Mouse (Mus musculus) liver, adult (tissue): Measurements from ENCODE around the gene Hps1.

Experiments
- GATA4 ChIP-seq: IDR thresholded peaks from 2 replicates; pipeline ENCODE4 v1.6.1; 2014; ENCODE audit warnings: mild to moderate bottlenecking, low read length; ENCODE audit not compliant: insufficient replicate concordance

The Hps1 gene

DNA sequence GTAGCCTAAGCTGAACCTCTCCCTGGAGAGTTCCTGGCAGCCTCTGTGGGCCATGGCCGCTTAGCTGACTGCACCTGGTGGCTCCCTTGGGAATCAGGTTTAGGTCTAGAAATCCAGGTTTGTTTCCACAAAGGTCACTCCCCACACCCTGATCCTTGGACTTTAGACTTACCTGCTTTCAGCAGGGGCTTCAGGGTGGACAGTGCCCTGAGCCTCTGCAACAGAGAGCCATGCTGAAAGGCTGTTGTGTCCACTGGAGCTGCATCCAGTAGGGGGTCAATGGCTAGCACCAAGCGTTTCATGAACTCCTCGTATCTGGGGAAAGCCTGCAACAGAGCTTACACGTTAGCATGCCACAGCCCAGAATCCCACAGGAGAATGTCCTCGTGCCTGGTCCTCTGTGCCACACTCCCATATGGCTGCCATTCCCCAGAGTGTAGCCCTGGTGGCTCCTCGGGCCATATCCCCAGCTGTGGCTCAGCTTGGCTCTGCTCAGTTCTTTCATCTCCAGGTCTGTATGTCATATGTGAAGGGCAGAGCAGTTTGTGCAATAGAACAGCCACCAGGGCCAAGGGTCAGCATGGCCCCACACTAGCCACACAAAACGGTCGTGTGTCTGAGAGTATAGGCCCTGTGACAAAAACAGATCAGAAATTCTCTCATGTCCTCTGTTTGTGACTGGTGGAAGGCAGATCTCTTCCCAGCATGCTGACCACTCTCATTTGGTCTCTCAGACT lies 39.4 kb downstream of the Hps1 start:
- no peak for TF ChIP-seq GATA4

DNA sequence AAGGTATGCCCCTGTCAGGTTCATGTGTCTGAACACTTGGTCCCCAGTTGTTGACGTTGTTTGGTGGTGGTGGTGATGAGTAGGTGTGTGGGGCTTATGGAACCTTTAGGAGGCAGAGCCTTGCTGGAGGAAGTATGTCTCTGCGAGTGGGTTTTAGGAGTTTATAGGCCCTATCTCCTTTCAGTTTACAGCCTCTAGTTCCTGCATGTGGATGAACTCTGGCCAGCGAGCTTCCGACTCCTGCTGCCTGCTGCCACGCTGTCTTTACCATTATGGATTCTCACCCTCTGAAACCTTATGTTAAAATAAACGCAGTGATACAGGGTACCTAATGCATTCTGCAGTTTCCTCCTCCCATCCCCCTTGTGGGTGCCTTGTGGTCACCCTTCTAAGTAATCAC lies 40.0 kb downstream of the Hps1 start:
- no peak for TF ChIP-seq GATA4

DNA sequence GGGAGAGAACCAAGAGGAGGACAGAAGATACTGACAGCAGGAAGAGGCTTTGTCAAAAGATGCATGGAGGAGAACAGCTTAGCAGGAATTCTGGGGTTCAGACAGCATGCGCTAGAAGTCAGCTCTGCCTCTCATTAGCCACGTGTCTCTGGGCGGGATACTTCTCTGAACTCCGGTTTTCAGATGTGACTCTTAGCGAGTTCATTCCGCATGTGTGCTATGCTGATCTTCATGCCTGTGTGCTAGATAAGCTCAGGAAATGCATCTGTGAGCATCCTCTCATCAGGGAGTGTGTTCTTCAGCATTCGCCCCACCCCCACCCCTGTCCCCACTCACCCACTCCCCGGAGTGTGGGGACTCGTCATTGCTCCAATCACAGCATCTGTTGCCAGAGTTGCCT lies 42.0 kb downstream of the Hps1 start:
- TF ChIP-seq GATA4: no peak

DNA sequence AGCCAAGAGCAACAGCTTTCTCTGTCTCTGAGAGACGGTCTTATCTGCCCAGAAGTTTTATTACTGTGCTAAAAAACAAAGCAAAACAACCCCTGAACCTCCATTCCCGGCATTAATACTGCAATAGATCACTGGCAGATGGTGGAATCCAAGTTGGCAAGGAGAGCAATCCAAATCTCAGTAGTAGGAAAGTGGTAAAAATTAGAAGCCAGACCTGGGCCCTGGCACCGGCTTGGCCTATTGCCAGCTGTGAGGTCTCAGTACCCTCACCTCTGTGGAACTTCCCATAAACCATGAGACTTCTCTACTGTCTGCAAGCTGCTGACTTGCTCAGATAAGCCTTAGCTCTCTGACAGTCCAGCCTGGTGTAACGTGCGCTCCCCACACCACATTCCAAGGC lies 44.8 kb downstream of the Hps1 start:
- TF ChIP-seq GATA4: no peak

DNA sequence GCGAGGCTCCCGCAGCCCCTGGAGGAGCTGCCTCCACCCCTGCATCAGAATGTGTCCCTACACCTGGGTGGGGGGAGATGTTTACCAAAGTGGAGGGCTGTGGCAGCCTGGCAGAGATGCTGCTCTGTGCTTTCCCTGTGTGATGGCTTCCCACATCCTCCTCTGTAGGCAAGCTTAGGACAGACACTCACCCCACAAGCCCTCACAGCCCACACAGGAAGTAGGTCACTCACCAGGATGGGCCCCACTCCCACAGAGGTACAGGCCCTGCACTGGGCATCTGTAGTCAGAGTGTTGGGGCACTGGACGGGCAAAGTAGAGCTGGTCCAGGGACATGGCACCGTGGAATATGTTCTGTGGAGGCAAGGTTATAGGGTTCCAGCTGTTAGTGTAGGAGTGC lies 52.4 kb downstream of the Hps1 start:
- no peak for TF ChIP-seq GATA4

DNA sequence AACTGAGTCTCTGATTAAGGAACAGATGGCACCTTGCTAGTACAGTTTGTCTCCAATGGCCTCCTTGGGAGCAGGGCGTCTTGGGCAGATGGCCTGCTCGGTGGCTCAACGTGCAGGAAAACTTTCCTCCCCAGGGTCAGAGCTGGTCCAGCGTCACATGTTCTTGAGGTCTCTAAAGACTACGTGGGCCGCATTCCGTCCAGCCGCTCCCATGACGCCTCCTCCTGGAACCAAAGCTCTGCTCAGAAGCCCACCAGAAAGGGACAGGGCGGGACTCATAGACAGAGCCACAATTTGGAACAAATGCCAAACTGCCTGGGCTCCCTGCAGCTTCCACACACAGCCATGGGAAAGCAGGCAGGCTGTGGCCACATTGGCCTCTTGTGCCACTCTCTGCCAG lies 53.0 kb downstream of the Hps1 start:
- TF ChIP-seq GATA4: no peak

DNA sequence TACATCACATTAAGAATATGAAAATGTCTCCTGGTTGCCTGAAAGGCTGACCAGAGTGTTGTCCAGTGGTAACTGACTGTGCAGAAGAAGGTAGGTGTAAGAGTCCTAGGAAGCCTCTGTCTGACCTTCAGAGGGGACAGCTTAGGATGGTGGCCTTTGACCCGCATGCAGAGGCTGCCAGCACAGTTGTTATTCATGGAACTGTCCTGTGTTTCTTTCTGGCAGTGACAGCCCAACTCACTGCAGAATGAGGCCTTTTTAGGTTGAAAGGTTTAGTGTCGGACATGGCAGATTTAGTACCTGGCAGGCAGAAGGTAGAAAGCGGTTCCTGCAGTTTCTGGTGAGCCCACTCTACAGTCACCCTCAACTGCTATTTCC lies 53.8 kb downstream of the Hps1 start:
- TF ChIP-seq GATA4: no peak

DNA sequence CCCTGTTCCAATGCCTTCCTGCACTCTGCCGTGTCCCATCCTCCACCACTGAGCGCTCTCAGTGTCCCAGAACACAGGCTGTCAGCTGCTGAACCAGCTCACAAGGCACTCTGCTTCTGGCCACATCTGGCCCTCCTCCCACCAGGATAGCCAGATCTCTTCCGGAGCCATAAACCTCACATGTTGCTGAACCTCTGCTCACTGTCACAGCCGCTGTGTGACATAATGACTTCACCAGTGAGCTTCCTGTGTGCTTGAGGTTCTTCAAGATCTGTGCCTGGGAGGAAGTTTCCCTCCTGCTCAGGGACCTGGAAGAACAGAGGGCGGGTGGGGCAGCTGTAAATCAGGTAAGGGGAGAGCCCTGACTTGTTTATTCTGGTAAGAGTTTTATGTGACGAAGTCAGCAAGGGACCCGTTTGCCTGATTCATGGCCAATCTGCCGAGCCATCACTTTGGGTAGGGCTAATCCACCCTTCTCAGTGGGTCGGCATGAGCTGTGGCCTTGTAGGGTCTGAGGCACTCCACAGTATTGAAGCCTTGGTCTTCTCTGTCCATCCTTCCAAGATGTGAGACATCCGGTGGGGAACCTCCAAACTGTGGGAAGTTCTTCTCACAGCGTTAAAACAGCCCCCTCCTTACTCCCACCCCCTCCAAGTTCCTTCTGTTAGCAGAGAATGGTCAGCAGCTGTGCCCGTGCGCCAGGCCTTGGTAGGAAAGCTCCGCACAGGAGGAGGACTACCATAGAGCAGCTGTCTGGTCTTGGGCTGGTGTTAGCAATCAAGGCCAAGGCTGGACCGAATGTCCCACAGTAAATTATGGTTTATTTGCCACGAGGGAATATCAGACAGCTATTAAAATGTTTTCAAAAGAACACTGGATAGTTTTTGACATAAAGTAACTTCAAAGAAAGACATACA lies 54.5 kb downstream of the Hps1 start:
- TF ChIP-seq GATA4: no peak

DNA sequence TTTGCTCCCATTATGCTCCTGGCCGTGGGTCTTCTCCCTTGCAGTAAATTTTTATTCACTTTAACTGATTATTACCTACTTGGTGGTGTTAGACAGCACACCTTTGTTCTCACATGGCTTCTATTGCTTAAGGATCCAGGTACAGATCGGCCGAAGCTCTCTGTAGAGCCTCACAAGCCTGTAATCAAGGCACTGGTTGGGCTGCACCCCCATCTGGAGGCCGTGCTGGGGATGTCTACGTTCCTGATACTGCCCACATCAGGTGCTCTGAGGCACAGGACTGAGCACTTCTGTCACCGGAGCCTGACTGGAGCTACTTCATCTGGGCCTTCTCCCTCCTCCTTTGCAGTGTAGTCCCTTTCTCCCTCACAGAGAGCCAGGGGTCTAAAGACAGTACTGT lies 56.5 kb downstream of the Hps1 start:
- no peak for TF ChIP-seq GATA4

DNA sequence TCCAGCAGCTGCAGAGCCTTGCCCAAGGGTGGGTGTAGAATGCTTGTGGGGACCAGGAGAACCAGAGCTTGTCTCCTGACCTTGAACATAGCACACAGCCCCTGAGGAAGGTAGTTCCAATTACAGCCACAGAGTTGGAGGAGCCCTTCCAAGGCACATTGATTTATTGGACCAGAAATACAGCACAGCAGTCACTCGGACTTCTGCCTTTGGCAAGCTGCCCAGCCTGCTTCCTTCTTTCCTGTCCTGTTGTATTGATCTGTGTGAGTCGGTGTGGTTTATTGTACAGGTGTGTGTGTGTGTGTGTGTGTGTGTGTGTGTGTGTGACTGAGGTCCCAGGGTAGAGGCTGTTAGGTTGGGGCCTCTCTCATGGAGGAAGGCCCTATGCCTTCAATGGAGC lies 57.3 kb downstream of the Hps1 start:
- no peak for TF ChIP-seq GATA4

DNA sequence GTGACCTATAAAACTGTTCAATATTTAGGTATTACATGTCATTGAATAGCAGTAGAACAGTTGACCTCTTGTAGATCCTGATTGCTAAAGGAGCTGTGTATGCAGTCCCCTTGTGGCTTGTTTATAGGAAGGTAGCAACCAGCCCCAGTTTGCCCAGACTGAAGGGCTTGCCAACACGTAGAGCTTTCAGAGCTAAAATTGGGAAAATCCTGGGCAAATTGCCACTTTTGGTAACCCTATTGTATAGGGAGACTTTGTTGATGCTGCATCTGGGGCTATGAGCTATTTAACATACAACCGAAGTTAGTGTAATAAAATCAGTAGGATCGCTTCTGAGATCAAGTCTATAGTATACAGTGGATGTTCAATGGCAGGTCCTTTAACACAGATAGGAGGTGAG lies 61.7 kb downstream of the Hps1 start:
- no peak for TF ChIP-seq GATA4

DNA sequence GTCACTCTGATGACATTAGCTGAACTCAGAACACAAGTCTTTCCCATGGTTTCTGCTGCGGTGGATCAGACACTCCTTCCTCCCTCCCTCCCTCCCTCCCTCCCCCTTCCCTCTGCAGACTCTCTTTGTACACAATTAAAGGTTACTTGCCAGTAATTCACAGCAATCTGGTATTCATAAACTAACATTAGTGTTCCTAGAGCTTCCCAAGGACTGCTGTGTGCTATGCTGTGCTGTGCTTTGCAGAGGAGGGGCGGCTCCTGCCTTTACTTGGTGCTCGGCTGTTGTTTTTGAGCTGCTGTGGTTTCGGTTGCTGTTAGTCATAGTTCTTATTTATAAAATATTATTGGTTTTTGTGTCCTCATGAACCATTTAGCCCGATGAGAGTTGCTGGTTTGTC lies 62.1 kb downstream of the Hps1 start:
- TF ChIP-seq GATA4: no peak

DNA sequence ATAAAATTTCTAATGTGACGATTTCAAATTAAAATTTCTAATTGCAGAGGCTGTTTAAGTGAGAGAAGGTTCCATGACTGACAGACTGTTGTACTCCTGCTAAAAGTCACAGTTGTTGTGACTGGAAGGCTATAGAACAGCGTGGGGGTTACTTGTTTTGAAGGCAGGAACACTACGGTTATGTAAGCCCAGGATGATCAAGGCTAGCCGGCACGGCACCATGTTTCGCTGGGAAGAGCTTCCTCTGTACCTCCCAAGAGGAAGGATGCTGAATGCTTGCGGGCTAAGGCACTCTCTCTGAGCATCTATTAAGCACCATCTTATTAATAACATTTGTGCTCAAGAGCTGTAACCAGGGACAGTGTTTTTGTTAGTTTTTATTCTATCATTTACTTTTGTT lies 63.3 kb downstream of the Hps1 start:
- no peak for TF ChIP-seq GATA4

DNA sequence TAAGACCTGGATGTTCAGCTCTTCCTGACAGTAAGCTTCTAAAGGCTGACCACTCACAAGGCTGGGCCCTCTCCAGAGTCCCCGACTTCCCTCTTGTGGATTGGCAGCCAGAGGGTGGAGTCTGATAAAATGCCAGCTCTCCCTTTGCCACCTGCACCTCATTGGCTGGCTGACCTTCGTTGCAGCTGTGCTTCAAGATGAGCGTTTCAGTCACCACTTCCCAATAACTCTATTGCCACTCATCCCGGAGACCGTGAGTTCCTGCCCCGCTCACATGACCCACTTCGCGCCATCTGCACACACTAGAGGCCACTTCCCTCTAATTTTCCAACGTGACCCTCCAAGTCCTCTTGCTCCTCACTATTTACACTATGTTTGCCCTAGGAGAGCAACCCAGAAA lies 66.0 kb downstream of the Hps1 start:
- TF ChIP-seq GATA4: no peak
